Mouse (Mus musculus) lung, adult 2 months (tissue): ENCODE data around the gene Ifi205.

Experiments
- CTCF ChIP-seq: fragments of 200-500 bp; IDR thresholded peaks from 2 replicates; pipeline ENCODE4 v1.5.1; 2011; ENCODE audit warnings: mild to moderate bottlenecking, low read length, control low read depth; ENCODE audit not compliant: insufficient read depth
- POLR2A ChIP-seq: fragments of 200-500 bp; IDR thresholded peaks from 2 replicates; pipeline ENCODE4 v1.6.1; 2011; ENCODE audit warnings: low read depth, mild to moderate bottlenecking, control low read depth, low read length, borderline replicate concordance; ENCODE audit errors: extremely low read depth

GRCm38 (mm10) chr1:173977622-173978021, 54.0 kb downstream of the Ifi205 start:
- no peak for TF ChIP-seq CTCF
- TF ChIP-seq POLR2A: no peak
